Mouse (Mus musculus) bone marrow, adult 2 months (tissue): ENCODE data around the gene Rgs9. TPM values are rescaled to one million over a fixed set of nuclear protein-coding genes. Genes with fewer than 3 reads are reported as not detected.

Source experiments
- H3K27ac ChIP-seq: fragments of 200-500 bp; 2 replicates; pipeline ENCODE4 v1.5.1; 2012; ENCODE audit warnings: low read depth, mild to moderate bottlenecking, control low read depth, inconsistent platforms, low read length; ENCODE audit not compliant: control insufficient read depth, poor library complexity, insufficient read depth
- H3K4me1 ChIP-seq: fragments of 200-500 bp; 2 replicates; pipeline ENCODE4 v1.6.1; 2011; ENCODE audit warnings: low read length; ENCODE audit not compliant: control insufficient read depth, insufficient read depth
- H3K4me3 ChIP-seq: fragments of 200-500 bp; replicated peaks from 2 replicates; pipeline ENCODE3; 2011; ENCODE audit warnings: mild to moderate bottlenecking, low read depth, low read length, control low read depth; ENCODE audit not compliant: control insufficient read depth
- CTCF ChIP-seq: fragments of 200-500 bp; IDR thresholded peaks from 2 replicates; pipeline ENCODE4 v1.5.1; 2011; ENCODE audit warnings: low read length, control low read depth; ENCODE audit not compliant: control insufficient read depth, insufficient read depth
- POLR2A ChIP-seq: fragments of 200-500 bp; IDR thresholded peaks from 2 replicates; pipeline ENCODE4 v1.6.1; 2011; ENCODE audit warnings: low read depth, mild to moderate bottlenecking, control low read depth, low read length, borderline replicate concordance; ENCODE audit not compliant: control insufficient read depth
- WGBS: fragments of 180-500 bp; shearing (Covaris S2); methylation state at CpG from one replicate; pipeline ENCODE4 v1.1.7; 2018; 5-methylcytosine and 5-hydroxymethylcytosine counted together
- polyA plus RNA-seq: library from polyadenylated mRNA; stranded (reverse); fragments of >200 nt; gene quantifications from 2 replicates; pipeline ENCODE4 v1.2.4, GENCODE M21; 2011; ENCODE audit warnings: low replicate concordance; ENCODE audit not compliant: missing spikeins, insufficient read depth, insufficient read length

Rgs9 gene
- polyA plus RNA-seq, 1 experiment = 0.57 TPM

GRCm38 (mm10) chr11:109326270-109326669 is 28.3 kb upstream of the Rgs9 start:
- Histone ChIP-seq H3K4me1 (no peaks in the 10 kb centered on the region; the same call in 1 of the 2 replicates), H3K27ac (no peak overlapping the region), H3K4me3 (no peak overlapping the region)
- TF ChIP-seq CTCF (no peak), POLR2A (no peak)
- 14% methylated on average over 13 of the region's 13 CpGs for WGBS

GRCm38 (mm10) chr11:109320361-109320933 is 22.5 kb upstream of the Rgs9 start:
- Histone ChIP-seq H3K27ac (no peak overlapping the region), H3K4me3 (no peak overlapping the region), H3K4me1 (no peaks in the 10 kb centered on the region; the same call in 1 of the 2 replicates)
- WGBS = 79% methylated on average over 8 of the region's 8 CpGs
- TF ChIP-seq CTCF = no peak
- no peak for TF ChIP-seq POLR2A

- Histone ChIP-seq H3K4me1 (no peaks in the 10 kb centered on the region; the same call in 1 of the 2 replicates), H3K4me3 (no peak overlapping the region), H3K27ac (no peak overlapping the region)
- WGBS = 81% methylated on average over 5 of the region's 5 CpGs
- TF ChIP-seq CTCF (no peak), POLR2A (no peak)
Observed at GRCm38 (mm10) chr11:109319946-109320345, 22.0 kb upstream of the Rgs9 start.

GRCm38 (mm10) chr11:109319471-109319870 is 21.5 kb upstream of the Rgs9 start:
- 85% methylated on average over 4 of the region's 4 CpGs for WGBS
- no peak for TF ChIP-seq POLR2A
- no peak for TF ChIP-seq CTCF

GRCm38 (mm10) chr11:109316921-109317320 is 19.0 kb upstream of the Rgs9 start:
- H3K27ac ChIP-seq = no peak overlapping the region
- no peak overlapping the region for H3K4me3 ChIP-seq
- TF ChIP-seq POLR2A (no peak), CTCF (peak; percentile 63)
- 35% methylated on average over 4 of the region's 4 CpGs for WGBS
- H3K4me1 ChIP-seq = no peaks in the 10 kb centered on the region; the same call in 1 of the 2 replicates

More at GRCm38 (mm10) chr11:109319471-109319870, 21.5 kb upstream of the Rgs9 start:
- Histone ChIP-seq H3K4me1 (no peaks in the 10 kb centered on the region; the same call in 1 of the 2 replicates), H3K27ac (no peak overlapping the region), H3K4me3 (no peak overlapping the region)

GRCm38 (mm10) chr11:109311885-109312605 is 14.1 kb upstream of the Rgs9 start:
- peak overlapping the region; percentile 48 for H3K4me3 ChIP-seq
- no peak for TF ChIP-seq CTCF
- TF ChIP-seq POLR2A = peak; percentile 70; the same call in 1 of the 2 replicates
- no peaks in the 10 kb centered on the region; the same call in 1 of the 2 replicates for H3K4me1 ChIP-seq
- WGBS = 11% methylated on average over 20 of the region's 20 CpGs
- no peak overlapping the region for H3K27ac ChIP-seq

GRCm38 (mm10) chr11:109305680-109306079 is 7.8 kb upstream of the Rgs9 start:
- no peak for TF ChIP-seq POLR2A
- no peak for TF ChIP-seq CTCF
- Histone ChIP-seq H3K27ac (no peak overlapping the region), H3K4me3 (no peak overlapping the region), H3K4me1 (no peaks in the 10 kb centered on the region; the same call in 1 of the 2 replicates)
- WGBS = 83% methylated on average over 5 of the region's 5 CpGs

- TF ChIP-seq CTCF (no peak), POLR2A (no peak)
- Histone ChIP-seq H3K4me3 (no peak overlapping the region), H3K4me1 (no peaks in the 10 kb centered on the region; the same call in 1 of the 2 replicates), H3K27ac (no peak overlapping the region)
- WGBS = 38% methylated on average over 4 of the region's 4 CpGs
Observed at GRCm38 (mm10) chr11:109302338-109302737, 4.4 kb upstream of the Rgs9 start.
